Mouse (Mus musculus) spleen, adult 12 weeks (tissue): ENCODE results near the gene Lrp10.

Experiments used
- DNase-seq: peaks from one replicate; pipeline ENCODE4 v3.0.0; 2022; ENCODE audit warnings: low spot score

Gene Lrp10

GRCm38 (mm10) chr14:54433941-54434531, 29.9 kb upstream of the Lrp10 start:
- no peak for DNase-seq

DNA sequence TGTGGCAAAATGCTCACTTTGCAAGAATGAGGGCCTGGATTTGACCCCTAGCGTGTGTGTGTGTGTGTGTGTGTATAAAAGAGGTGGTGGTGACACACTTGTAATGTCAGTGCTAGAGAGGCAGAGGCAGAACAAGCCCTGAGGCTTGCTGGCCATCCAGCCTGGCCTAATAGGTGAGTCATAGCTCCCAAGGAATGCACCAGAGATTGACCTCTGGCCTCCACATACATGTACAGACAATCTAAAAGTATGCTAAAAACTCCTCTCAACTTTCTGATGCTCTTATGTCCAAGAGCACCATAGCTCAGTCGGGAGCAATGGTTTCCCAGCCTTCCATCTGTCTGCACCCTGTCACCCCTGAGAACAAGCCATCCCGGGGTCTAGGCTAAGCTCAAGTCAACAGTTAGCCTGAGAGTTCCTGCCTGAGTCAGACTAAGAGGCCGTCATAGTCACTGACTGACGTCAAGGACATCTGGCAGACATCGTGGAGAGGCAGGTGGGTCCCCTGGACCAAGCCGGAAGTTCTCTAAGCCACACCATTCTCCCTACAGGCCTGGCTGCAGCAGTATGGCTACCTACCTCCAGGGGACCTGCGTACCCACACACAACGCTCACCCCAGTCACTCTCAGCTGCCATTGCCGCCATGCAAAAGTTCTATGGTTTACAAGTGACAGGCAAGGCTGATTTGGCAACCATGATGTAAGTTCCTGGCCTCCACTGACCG, 28.6 kb upstream of the Lrp10 start:
- DNase-seq, result no peak

DNA sequence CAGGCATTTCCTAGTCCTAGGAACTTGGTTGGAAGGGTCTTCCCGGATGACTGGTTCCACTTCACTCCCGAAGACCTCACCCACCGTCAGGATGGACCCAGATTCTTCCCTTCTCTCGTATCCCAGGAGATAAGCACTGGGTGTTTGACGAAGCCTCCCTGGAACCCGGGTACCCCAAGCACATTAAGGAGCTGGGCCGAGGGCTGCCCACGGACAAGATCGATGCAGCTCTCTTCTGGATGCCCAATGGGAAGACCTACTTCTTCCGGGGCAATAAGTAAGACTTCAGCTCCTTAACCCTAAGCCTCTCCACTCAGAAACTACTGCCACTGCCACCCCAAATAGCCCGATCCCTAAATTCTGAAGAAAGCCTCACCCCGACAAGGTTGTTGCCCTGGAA, 24.8 kb upstream of the Lrp10 start:
- no peak for DNase-seq

DNA sequence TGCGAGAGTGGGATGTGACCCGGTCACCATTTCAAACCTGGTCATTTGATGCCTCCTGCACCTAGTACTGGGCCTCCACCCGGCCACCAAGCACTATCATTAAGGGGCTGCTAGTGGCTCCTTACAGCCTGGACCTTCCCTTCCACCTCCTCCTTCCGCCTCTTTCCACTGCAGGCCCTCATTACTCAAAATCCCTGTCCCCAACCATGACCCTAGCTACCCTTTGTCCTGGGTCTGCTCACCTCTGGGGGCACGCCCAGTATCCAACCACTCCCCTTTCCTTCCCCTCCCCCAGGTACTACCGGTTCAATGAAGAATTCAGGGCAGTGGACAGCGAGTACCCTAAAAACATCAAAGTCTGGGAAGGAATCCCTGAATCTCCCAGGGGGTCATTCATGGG, 24.3 kb upstream of the Lrp10 start:
- no peak for DNase-seq

DNA sequence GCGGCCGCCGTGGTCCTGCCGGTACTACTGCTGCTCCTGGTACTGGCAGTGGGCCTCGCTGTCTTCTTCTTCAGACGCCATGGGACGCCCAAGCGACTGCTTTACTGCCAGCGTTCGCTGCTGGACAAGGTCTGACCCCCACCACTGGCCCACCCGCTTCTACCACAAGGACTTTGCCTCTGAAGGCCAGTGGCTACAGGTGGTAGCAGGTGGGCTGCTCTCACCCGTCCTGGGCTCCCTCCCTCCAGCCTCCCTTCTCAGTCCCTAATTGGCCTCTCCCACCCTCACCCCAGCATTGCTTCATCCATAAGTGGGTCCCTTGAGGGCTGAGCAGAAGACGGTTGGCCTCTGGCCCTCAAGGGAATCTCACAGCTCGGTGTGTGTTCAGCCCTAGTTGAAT, 23.4 kb upstream of the Lrp10 start:
- no peak for DNase-seq

DNA sequence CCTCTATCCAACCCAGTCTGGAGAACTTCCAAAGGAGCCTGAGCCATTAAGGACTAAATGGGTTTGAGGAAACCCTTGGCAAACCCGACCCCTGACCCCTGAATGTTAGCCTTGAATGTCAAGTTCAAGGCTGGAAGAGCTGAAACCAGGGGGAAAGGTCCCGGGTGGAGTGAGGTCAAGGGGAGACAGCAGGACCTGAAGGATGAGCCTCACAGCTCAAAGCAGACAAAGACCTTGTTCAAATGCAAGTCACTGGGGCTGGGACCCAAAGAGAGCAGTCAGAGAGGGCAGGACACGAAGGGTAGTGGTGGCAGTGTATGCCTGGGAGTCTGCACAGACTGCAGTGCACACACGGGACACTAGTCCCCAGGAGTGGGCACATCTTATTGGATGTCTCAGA, 22.6 kb upstream of the Lrp10 start:
- no peak for DNase-seq

DNA sequence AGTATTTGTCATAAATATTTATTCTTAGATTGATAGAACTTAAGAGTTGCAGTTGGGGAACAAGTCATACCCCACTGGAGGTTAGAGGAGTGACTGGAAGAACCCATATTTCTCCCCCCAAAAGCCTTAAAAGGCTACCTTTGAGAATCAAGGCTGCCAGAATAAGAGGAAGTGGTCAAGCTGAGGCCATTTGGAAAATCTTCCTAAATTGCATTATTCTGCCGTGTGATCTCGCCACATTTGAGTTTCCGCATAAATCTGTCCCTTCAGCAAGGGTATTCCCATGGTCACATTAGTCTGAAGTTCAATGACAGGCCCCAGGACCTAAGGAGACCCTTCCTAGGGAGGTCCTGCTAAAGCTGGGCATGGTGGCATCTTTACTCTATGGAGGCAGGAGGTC, 21.4 kb upstream of the Lrp10 start:
- no peak for DNase-seq

DNA sequence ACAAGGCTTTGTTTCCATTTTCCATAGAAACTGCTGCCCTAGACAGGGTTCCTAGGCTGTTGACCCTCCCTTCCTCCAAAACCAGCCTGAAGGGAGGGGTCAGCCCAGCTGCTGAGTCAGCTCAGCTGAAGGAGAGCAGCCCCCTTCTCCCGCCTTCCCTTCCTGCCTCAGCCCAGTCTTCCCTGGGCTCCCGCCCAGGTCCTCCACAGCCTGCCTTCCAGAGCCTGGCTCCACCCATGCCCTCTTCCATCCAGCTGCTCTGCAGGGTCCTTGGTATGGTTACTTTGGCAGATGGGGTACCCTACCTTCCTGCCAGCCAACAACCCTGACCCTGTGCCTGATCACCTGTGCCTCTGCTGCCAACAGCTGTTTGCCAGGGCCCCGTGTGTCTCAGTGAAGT, 20.7 kb upstream of the Lrp10 start:
- no peak for DNase-seq

DNA sequence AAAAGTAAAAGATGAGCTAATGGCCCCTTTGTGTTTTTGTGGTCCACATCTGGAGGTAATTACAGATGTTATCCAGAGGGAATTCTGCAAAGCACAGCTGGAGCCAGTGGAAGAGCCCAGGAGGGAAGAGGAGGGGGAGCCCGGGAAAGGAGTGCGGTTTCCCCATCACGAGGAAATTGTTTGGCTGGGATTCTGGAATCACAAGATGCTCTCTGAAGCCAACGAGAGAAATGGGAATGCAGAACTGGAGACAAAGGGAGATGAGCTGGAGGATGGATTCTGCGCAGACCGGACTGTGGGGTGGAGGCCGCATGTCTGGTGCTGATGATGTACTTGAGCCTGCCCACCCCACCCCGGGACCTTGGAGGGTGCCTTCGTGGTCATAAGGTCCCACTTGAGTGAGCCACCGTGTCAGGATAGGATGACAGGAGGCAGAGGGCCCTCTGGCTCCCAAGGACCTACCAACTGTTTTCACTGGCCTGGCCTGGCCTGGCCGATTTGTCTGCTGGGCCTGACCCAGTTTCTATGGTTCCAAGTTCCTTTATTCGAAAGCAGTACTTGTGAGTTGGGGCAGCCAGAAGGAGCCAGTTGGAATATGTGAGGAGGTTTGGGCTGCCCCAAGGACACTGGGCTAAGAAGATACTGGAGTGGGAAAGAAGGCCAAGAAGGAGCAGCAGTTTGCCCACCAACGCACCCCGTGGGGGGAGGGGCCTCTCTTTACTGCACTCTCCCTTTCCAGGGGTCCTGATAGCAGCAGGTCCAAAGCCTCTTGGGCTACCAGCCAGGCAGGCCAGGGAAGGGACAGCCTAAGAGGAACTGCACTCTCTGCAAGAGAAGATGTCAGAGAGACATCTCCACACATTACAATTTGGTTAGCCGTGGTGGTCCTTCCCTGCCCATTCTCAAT, 20.0 kb upstream of the Lrp10 start:
- DNase-seq, result no peak

DNA sequence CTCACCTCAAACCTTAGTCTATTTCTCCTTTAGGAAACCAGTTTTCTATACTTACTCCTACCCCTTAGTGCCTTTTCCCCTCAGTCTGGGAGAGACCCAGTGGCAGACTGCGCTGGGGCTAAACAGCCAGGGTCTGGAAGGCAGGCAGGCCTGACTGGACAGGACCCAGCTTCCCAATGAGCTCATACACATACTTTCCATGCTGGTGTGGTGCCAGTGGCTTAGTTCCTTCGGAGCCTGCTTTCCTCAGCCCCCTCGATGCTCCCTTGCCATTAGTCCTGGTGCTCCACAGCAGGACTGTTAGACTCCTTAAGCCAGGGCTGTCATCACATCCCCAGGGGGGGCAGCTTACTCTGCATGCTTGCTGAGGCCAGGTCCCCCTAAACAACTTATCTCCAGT, 18.5 kb upstream of the Lrp10 start:
- no peak for DNase-seq

GRCm38 (mm10) chr14:54453566-54453965, 10.4 kb upstream of the Lrp10 start:
- DNase-seq, result no peak

DNA sequence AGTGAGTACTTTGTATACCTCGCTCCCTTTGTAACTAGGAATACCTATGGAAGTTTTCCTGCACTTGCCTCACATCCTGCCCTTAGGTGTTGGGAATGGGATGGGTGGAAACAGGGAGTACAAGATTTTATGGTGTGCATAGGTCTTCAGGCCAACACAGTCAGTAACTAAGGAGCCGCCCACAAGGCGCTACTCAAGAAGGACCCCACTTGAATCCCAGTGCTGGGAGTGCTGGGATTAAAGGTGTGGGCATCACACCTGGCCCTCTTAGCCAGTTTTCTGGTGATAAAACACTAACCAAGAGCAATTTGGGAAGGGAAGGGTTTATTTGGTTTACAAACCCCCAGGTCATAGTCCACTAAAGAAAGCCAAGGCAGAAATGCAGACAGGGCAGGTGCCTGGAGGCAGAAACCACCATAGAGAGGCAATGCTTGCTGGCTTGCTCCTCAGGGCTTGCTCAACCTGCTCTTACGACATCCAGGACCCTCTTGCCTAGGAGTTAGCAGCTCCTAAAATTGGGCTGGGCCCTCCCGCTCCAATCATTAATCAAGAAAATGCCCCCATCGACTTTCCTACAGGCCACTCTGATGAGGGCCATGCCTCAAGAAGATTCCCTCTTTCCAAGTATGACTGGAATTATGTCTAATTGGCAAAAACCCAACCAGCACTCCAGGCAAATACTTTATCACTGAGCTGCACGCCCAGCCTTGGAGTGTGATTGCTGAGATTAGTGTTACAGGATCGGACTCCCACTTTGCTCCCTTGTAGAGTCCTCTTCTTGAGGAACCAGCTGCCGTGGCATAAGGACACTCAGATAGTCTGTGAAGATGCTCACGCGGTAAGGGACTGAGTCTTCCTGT, 9.0 kb upstream of the Lrp10 start:
- DNase-seq, result no peak

DNA sequence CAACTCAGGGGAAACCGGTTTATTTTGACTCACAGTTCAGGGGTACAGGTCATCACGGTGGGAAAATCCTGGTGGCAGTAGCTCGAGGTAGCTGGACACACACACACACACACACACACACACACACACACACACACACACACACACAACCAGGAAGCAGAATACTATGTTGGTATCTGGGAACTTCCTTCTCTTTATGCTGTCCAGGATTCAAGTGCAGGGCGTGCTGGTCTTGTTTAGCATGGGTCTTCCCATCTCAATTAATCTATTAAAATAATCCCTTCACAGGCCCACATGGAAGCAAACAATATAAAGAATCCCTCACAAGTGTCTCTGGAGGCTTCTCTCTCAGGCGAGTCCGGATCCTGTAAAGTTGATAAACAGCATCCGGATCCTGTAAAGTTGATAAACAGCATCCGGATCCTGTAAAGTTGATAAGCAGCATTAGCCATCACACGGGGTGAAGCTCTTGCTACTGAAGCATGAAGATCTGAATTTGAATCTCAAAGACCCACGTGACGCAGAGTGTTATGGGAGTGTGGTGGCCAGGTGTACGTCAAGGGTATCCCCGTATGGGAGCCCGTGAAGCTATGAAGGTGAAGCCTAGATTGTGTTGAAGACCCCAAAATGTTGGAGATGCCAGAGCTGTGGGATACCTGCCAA, 5.9 kb upstream of the Lrp10 start:
- DNase-seq, result no peak

DNA sequence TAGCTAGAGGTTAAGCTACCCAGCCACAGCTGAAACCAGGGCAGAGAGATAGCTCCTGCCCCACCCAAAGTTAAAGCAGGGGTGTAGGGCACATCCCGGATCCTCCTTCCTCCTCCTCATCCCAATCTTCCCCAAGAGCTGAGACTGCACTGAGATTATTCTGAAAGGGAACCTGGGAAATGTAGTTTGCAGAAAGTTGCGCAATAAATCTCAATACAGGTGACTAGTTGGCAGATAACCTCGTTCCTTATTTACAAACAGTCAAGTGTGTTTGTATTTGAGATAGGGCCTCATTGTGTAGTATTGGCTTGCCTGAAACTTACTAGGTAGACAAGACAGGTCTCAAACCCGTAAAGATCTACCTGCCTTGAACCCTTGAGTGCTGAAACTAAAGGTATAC, 1.8 kb upstream of the Lrp10 start:
- DNase-seq, result no peak

DNA sequence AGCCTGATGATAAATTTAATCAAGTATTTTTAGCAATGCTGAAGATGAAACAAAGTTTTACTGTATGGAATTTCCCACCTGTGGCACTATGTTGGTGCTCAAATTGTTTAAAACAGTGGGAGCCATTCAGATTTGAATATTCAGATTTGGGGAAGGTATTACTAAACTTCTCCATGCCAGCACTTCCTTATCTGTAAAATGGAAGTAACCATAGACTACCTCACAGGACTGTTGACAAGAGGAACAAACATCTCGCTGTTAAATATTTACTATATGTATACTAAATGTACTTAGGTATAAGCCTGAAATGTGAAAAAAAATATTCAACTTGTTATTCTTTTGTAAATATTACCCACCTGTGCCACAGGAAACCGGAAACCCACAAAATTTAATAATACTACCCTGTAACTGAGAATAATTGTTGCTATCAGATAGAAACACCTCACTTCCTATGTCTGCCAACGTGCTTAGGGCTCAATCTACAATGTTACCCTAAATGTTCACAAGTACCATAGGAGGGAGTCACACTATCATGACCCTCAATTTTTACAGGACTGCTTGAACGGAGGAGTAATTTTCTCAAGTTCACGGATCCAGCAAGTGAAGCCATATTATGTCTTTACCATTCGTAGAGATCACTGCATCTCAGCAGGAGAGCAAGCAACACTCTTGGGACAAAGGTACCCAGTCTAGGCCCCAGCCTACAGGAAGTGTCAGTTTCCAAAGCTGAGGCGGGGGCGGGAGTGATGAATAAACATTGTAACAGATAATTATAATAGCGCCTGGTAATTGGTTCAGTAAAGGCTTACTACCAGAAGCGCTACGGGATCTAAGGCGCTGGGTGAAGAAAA, 604 bp upstream of the Lrp10 start:
- no peak for DNase-seq

DNA sequence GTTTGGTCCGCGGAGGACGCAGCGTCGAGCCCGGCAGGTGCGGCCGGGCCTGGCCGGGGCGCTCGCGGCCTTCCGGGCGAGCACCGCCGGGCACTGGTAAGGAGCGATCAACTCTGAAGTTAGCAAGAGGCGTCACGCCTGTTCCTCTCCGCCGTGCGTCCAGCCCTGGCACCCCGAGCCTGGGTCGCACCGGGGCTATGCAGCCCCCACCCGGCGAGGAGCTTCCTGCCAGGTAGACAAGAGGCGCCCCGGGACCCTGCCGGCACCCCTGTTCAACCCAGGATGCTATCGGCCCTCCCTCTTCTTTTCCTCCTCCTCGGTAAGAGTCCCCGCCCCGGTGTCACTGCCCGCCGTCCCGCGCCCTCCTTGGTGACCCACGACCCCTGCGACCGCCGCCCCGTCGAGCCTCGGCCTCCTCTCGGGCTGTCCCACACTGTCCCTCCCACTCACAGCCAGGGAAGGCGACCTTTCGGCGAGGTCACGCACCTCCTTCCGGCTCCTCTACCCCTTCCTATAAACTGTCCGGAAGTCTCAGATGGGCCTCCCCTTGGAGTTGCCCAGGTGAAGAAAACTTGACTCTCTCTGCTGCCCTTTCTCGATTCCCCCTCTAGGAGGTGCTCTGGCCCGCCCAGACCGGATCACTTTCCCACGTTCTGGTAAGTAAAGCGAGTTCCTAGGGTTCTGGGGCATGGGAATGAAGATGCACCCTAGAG, 512 bp downstream of the Lrp10 start:
- DNase-seq, result peak; percentile 72

- no peak for DNase-seq
Measured at GRCm38 (mm10) chr14:54471467-54471866, 7.5 kb downstream of the Lrp10 start.

DNA sequence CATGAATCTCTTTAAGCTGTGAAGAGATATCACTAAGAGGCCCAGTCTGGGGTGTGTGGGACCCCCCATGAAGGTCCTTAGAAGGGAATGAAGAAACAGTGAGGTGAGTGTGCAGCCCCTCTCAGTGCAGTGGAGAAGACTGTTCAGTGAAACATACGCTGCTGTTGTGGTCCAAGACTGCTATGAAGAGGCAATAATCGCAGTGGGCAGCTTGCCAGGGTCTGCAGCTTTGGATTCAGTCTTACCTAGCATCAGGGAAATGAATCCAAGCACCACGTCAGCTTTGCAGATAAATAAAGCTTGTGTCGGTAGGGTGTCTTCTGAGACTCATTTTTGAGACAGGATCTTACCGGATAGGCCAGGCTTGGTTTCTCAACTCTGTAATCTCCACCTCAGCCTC, 8.7 kb downstream of the Lrp10 start:
- DNase-seq, result no peak

DNA sequence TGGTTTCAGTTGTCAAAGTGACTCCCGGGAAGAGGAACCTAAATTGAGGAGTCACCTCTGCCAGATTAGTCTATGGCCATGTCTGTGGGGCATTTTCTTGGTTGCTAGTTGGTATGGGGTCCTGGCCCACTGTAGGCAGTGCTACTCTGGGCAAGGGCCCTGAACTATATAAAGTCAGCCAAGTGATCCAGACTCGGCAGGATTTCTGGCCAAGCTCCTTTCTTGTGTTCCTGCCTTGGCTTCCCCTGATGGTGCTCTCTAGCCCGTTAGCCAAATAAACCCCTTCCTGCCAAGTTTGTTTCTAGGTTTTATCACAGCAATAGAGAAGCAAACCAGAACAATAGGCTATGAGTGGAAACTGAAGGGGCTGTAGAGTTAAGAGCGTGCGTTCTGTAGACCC, 10.8 kb downstream of the Lrp10 start:
- DNase-seq, result no peak
